Mouse (Mus musculus) thymus, adult 2 months (tissue): ENCODE results near the gene Srrm1.

Experiments
- CTCF ChIP-seq: fragments of 200-500 bp; IDR thresholded peaks from 2 replicates; pipeline ENCODE4 v1.5.1; 2012; ENCODE audit warnings: mild to moderate bottlenecking, control low read depth, low read length, moderate library complexity, borderline replicate concordance; ENCODE audit not compliant: control insufficient read depth, poor library complexity, insufficient read depth; ENCODE audit errors: extremely low read depth
- POLR2A ChIP-seq: fragments of 200-500 bp; IDR thresholded peaks from 2 replicates; pipeline ENCODE4 v1.6.1; 2012; ENCODE audit warnings: mild to moderate bottlenecking, low read length, control low read depth, moderate library complexity; ENCODE audit not compliant: control insufficient read depth, poor library complexity, insufficient read depth; ENCODE audit errors: extremely low read depth

- TF ChIP-seq CTCF (no peak), POLR2A (no peak)
Measured at GRCm38 (mm10) chr4:135286833-135287395, 66.2 kb downstream of the Srrm1 start.
